8 mouse cellular contexts compared by ENCODE assay signal in the genomic region with DNA sequence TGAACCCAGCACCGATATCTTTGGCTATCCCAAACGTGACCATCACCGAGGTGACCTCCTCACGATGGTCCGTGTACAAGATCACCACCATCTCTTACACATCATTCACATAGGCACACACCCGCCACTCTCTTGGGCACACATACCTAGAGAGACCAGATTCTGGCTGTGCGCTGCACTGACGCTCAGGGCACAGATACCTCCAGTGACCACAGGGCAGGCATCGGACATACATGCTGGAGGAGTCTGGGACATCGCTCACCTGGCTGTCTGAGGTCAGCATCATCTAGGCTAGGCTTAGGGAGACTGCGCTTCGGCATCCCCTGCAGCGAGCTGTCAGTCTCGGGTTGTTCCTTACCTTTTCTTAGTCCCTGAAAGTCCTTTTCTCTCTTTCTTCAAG. TPM values are rescaled to one million over a fixed set of nuclear protein-coding genes. Genes with fewer than 3 reads are reported as not detected.
DNase-seq lines count a peak whose midpoint lies in the region; ATAC-seq and TF ChIP-seq lines count a peak whose summit lies in the region.

No protein-coding gene starts in this region.

- WGBS in limb, embryonic 14.5 days, result 13% methylated on average over 14 of the region's 14 CpGs
- 10% methylated on average over 14 of the region's 14 CpGs for WGBS in stomach, embryonic 16.5 days

- H3K27ac ChIP-seq in testis, adult 2 months (ENCODE audit: control insufficient read depth, insufficient read depth, low read depth, low read length), result no peak overlapping the region
- no peak overlapping the region for H3K27ac ChIP-seq in limb, embryonic 14.5 days (replicated peaks; ENCODE audit: low read depth, low read length)
- no peak overlapping the region for H3K27ac ChIP-seq in stomach, embryonic 16.5 days (ENCODE audit: low read length)

- no peaks in the 10 kb centered on the region for H3K27me3 ChIP-seq in testis, adult 2 months (ENCODE audit: control insufficient read depth, insufficient read depth, low read length)
- no peaks in the 10 kb centered on the region for H3K27me3 ChIP-seq in limb, embryonic 14.5 days (ENCODE audit: control insufficient read depth, insufficient read depth, low read length)
- H3K27me3 ChIP-seq in stomach, embryonic 16.5 days (ENCODE audit: control insufficient read depth, insufficient read depth, low read length), result no peaks in the 10 kb centered on the region

- no peak for ATAC-seq in limb, embryonic 14.5 days (ENCODE audit: low FRiP score, low read depth)
- peak; percentile 9 for ATAC-seq in stomach, embryonic 16.5 days (ENCODE audit: insufficient read depth, low FRiP score)

- no peaks in the 10 kb centered on the region for H3K9me3 ChIP-seq in limb, embryonic 14.5 days (ENCODE audit: control insufficient read depth, low read length)
- no peaks in the 10 kb centered on the region for H3K9me3 ChIP-seq in stomach, embryonic 16.5 days (replicated peaks; ENCODE audit: control insufficient read depth, low read length)

- peak; percentile 28 to 50 for DNase-seq in cerebellum, postnatal 10 days
- DNase-seq in cerebellum, adult 9-10 months, result no peak
- DNase-seq in testis, postnatal 14 days (ENCODE audit: low spot score), result no peak
- DNase-seq in limb, embryonic 14.5 days (ENCODE audit: low spot score), result no peak
- DNase-seq in right cerebral cortex, adult 2 months (ENCODE audit: low spot score in 2 of 2), result no peak
- no peak for DNase-seq in yolk sac, embryonic 10.5 days (ENCODE audit: low spot score)

- no peak overlapping the region for H3K9ac ChIP-seq in limb, embryonic 14.5 days (ENCODE audit: low read depth, low read length, severe bottlenecking)
- H3K9ac ChIP-seq in stomach, embryonic 16.5 days (ENCODE audit: low read length), result peak overlapping the region; percentile 49; the same call in 1 of the 2 replicates

- no peaks in the 10 kb centered on the region for H3K36me3 ChIP-seq in testis, adult 2 months (ENCODE audit: control insufficient read depth, insufficient read depth, low read length)
- H3K36me3 ChIP-seq in limb, embryonic 14.5 days (ENCODE audit: control insufficient read depth, insufficient read depth, low read length), result no peaks in the 10 kb centered on the region
- H3K36me3 ChIP-seq in stomach, embryonic 16.5 days (ENCODE audit: control insufficient read depth, insufficient read depth, low read length), result no peaks in the 10 kb centered on the region

- TF ChIP-seq CTCF in testis, adult 2 months (IDR thresholded peaks at IDR 0.05; ENCODE audit: control insufficient read depth, insufficient read depth, insufficient replicate concordance, low read depth, low read length), result no peak

- TF ChIP-seq POLR2A in testis, adult 2 months (IDR thresholded peaks at IDR 0.05; ENCODE audit: control insufficient read depth, low read depth, low read length), result no peak
- no peak for TF ChIP-seq POLR2A in limb, embryonic 14.5 days (IDR thresholded peaks at IDR 0.05; ENCODE audit: borderline replicate concordance, extremely low read depth, insufficient read depth, insufficient read length)

- H3K4me1 ChIP-seq in testis, adult 2 months (ENCODE audit: control insufficient read depth, insufficient read depth, low read length), result peaks cover 27% of the 10 kb centered on the region
- H3K4me1 ChIP-seq in limb, embryonic 14.5 days (ENCODE audit: control insufficient read depth, insufficient read depth, low read length), result peaks cover 20% of the 10 kb centered on the region
- peaks cover 19% of the 10 kb centered on the region for H3K4me1 ChIP-seq in stomach, embryonic 16.5 days (ENCODE audit: control insufficient read depth, insufficient read depth, low read length)

- peak overlapping the region; percentile 20; the same call in 1 of the 2 replicates for H3K4me3 ChIP-seq in testis, adult 2 months (ENCODE audit: control insufficient read depth, low read depth, low read length)
- H3K4me3 ChIP-seq in limb, embryonic 14.5 days (replicated peaks; ENCODE audit: low read length), result peak overlapping the region; percentile 62
- peak overlapping the region; percentile 60 for H3K4me3 ChIP-seq in stomach, embryonic 16.5 days (replicated peaks; ENCODE audit: low read length)

- H3K4me2 ChIP-seq in limb, embryonic 14.5 days (replicated peaks; ENCODE audit: low read depth, low read length, severe bottlenecking), result peak overlapping the region; percentile 93
- peak overlapping the region; percentile 86 for H3K4me2 ChIP-seq in stomach, embryonic 16.5 days (ENCODE audit: low read depth, low read length)

RNA-seq across cellular contexts. Expression of gene Gprc5b, which starts 0.7 kb away (rescaled TPM):
- polyA plus RNA-seq in testis, adult 2 months (2012; rRNA removed), result 45.8 and 57.4 TPM in 2 replicates
- 24.9 and 34.7 TPM in 2 replicates for polyA plus RNA-seq in limb, embryonic 14.5 days (2012; rRNA removed)
- 14.0 and 15.0 TPM in 2 replicates for polyA plus RNA-seq in limb, embryonic 14.5 days (2014; fragmentation: Nextera tagmentation; extraction: Ambion mirVana)
- polyA plus RNA-seq in stomach, embryonic 16.5 days (2015; fragmentation: Nextera tagmentation; extraction: Ambion mirVana), result 3.3 and 3.6 TPM in 2 replicates

Comparison
In these comparisons a context has a peak if more than half of its experiments do, and no peak if none do; other contexts are left out.
1. DNase-seq: peak in cerebellum, postnatal 10 days (2 of 2); none in cerebellum, adult 9-10 months (single experiment), testis, postnatal 14 days (single experiment), limb, embryonic 14.5 days (single experiment), right cerebral cortex, adult 2 months (0 of 2) and yolk sac, embryonic 10.5 days (single experiment).
2. Peak in every context shown above with its lines, with median percentiles within 50 percentile points of each other: H3K4me3 ChIP-seq.